Mouse (Mus musculus) MEL (cell line): ENCODE data around the gene Grap.
A peak's percentile ranks its signal among the peaks of the same experiment; 100 is the strongest.

ENCODE experiments used
- CTCF ChIP-seq, 3 experiments: IDR thresholded peaks in 2 of 3; conservative IDR thresholded peaks in 1 of 3; 2 replicates each; pipeline ENCODE4 v1.5.1; 2011 to 2012; ENCODE audit warnings: low read length in 3 of 3, low read depth in 2 of 3, mild to moderate bottlenecking in 2 of 3, improper control_type of control experiment in 1 of 3, inconsistent platforms in 1 of 3, mixed read lengths in 1 of 3, moderate library complexity in 1 of 3; ENCODE audit not compliant: control insufficient read depth in 1 of 3, insufficient read depth in 1 of 3, poor library complexity in 1 of 3, severe bottlenecking in 1 of 3
- EP300 ChIP-seq, 2 experiments: IDR thresholded peaks; 2 replicates each; pipeline ENCODE4 v1.6.1; 2011; ENCODE audit warnings: improper control_type of control experiment in 2 of 2, low read length in 2 of 2, low read depth in 1 of 2, mild to moderate bottlenecking in 1 of 2
- MAFK ChIP-seq: IDR thresholded peaks from 2 replicates; pipeline ENCODE4 v1.6.1; 2011; ENCODE audit warnings: low read depth, mild to moderate bottlenecking, low read length, improper control_type of control experiment, borderline replicate concordance
- POLR2A ChIP-seq, 2 experiments: IDR thresholded peaks; 2 replicates each; pipeline ENCODE4 v1.6.1; 2011 to 2012; ENCODE audit warnings: low read length in 2 of 2, mild to moderate bottlenecking in 2 of 2, control low read depth in 1 of 2, improper control_type of control experiment in 1 of 2, low read depth in 1 of 2, moderate library complexity in 1 of 2; ENCODE audit not compliant: control insufficient read depth in 1 of 2, insufficient read depth in 1 of 2, poor library complexity in 1 of 2
- POLR2AphosphoS2 ChIP-seq: IDR thresholded peaks from 2 replicates; pipeline ENCODE4 v1.6.1; 2011; ENCODE audit warnings: low read length, improper control_type of control experiment
- SIN3A ChIP-seq: IDR thresholded peaks from 2 replicates; pipeline ENCODE4 v1.6.1; 2012; ENCODE audit warnings: low read length, improper control_type of control experiment, inconsistent platforms
- SMC3 ChIP-seq: IDR thresholded peaks from 2 replicates; pipeline ENCODE4 v1.6.1; 2011; ENCODE audit warnings: low read depth, low read length, improper control_type of control experiment
- TBP ChIP-seq: IDR thresholded peaks from 2 replicates; pipeline ENCODE4 v1.8.0; 2011; ENCODE audit warnings: low read depth, low read length, improper control_type of control experiment
- UBTF ChIP-seq: IDR thresholded peaks from 2 replicates; pipeline ENCODE4 v1.6.1; 2012; ENCODE audit warnings: low read depth, mild to moderate bottlenecking, inconsistent platforms, low read length, improper control_type of control experiment, moderate library complexity, borderline replicate concordance; ENCODE audit not compliant: insufficient read depth
- ZMIZ1 ChIP-seq: IDR thresholded peaks from 2 replicates; pipeline ENCODE4 v1.6.1; 2012; ENCODE audit warnings: low read depth, mild to moderate bottlenecking, inconsistent platforms, low read length, improper control_type of control experiment, moderate library complexity
- ZNF384 ChIP-seq: IDR thresholded peaks from 2 replicates; pipeline ENCODE4 v1.6.1; 2012; ENCODE audit warnings: low read depth, mild to moderate bottlenecking, inconsistent platforms, low read length, improper control_type of control experiment

DNA sequence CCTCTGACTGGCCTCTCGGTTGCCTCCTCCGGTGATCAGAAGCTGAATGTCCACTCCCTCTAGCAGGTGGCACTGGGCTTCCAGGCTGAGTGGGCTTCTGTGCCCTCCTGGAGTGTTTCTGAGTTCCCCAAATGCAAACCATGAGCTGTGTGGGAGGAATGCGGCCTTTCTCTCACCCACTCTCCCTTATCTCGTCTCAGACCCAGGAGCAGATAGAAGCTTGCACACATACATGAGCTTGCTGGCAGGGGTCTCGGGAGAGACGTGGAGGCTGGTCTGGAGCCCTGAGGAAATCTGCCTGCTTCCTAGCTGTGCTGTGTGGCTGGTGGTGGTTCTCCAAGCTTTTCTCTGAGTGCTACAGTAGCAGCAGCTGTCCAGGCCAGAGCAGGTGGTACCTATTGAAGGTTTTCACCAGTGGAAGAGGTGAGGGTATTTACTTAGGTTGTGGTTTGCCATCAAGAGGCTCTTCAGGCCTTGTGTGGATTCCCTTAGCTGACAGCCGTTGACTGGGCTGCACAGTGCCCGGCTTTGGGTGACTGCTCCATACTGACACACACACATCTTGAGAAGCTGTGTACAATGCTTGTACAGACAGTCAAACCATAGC lies 32.2 kb downstream of the Grap start:
- TF ChIP-seq CTCF (IDR thresholded peaks at IDR 0.05 in 2 of 3, conservative IDR thresholded peaks at IDR 0.05 in 1 of 3; ENCODE audit: control insufficient read depth in 1 of 3, insufficient read depth in 1 of 3, low read depth in 2 of 3, low read length in 3 of 3, poor library complexity in 1 of 3, severe bottlenecking in 1 of 3), result no peak
- peak; percentile 37 to 48; a peak in 1 of 4 replicates for TF ChIP-seq EP300 (IDR thresholded peaks at IDR 0.05; ENCODE audit: low read depth in 1 of 2, low read length in 2 of 2)
- TF ChIP-seq MAFK, result no peak
- peak; percentile 28; the same call in 1 of the 2 replicates for TF ChIP-seq SIN3A
- no peak for TF ChIP-seq POLR2A (IDR thresholded peaks at IDR 0.05; ENCODE audit: control insufficient read depth in 1 of 2, insufficient read depth in 1 of 2, low read depth in 1 of 2, low read length in 2 of 2, poor library complexity in 1 of 2)
- TF ChIP-seq ZNF384, result no peak
- TF ChIP-seq POLR2AphosphoS2, result no peak
- TF ChIP-seq TBP, result no peak
- TF ChIP-seq UBTF, result no peak
- no peak for TF ChIP-seq SMC3
- TF ChIP-seq ZMIZ1, result no peak
